Mouse (Mus musculus): Measurements from ENCODE around the gene Ccdc57.

Ccdc57 gene

DNA sequence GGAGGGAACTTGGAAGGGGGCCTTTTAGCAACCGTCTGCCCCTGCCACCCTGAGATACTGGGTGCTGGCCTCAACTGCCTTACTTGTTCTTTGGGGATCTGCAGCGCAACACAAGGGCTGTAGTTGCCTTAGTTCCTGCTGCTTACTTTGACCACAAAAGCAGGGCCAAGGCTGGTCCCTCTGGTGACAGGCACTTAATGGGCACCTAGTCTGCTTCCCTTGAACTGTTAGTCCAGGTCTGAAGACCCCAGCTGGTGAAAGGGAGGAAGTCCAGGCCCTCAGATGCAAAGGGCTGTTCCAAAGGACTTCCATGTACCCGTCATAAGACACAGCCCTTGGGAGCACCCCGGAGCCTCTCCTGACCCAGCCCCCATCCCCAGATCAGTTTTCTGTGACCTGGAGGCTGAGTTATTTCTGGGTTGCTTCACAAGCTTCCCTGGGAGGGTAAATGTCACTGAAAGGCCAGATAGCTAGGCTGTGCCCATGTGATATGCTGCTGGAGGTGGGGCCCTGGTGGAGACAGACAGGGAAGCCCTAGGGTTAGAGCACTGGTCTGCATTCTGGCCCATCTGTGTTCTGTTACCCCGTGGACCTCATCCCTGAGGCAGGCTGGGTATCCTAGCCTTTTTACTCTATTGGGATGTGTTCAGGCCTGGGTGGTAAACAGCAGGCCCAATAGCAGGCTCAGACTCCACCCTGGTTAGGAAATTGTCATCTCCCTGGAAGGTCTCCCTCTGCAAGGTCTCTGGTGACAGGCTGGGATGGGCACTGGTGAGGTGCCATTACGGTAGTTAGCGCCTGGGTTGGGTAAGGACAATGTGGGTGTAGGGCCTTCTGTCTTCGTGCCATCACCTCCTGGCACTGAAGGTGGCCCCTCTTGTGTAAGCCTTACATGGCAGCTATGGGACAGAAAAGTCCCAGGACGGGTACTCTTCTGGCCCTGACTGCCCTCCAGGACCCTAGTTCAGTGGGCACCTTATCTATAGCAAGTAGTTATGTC is 19.4 kb upstream of the Ccdc57 start:
- no peak for DNase-seq

DNA sequence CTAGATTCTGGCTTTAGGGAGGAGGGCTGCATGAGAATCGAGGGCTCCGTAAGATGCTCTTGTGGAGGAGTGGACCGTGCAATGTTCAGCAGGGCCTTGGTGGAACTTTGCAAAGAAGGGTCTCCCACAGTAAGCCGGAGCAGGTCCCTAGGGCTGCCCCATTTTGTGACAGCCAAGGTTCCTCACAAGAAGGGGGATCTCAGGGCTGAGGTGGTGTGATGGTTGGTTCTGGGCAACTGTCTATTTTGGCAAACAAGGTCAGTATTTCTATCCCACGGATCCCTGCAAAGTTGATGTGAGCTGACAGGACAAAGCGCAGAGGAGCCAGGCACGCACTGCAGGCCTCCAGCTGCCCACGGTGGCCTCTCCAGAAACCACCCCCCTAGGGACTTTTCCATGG is 18.6 kb upstream of the Ccdc57 start:
- DNase-seq, result no peak

DNA sequence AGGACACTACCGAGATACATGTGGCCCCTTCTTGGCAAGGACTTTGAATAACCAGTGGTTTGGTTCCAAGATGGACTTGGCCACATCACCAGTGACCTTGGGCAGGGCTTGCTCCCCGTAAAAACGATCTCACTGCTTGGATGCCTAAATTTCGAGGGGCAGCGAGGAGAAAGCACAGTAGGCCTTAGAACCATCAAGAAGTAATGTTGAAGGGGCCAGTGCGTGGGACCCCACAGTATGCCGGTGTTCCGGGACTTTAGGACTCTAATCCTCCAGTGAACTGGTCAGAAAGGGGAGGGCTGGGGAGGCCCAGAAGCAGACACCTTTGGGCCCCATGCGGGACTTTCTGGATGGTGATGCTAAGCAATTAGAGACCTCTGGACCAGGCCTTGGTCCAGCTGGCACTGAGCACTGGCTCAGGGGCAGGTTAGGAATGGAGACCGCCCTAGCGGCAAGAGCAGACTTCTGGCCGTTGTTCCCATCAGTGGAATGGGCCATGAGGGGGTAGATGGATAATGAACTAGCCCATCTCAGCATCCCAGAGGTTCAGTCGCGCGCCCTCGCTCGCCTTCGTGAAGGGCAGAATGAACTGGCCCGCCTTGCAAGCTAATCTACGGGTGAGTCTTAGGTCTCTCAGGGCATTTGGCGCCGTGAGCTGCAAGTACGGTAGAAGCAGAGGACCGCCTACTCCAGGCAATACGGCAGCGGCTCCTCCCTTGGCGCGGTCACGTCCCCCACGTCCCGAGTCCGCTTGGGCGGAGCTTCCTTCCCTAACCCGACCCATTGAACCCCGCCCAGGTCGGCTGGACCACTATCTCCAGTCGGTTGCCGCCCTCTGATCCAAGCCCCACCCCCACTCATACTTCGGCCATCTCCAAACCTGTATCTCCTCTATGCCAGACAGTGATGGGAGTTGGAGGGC is 17.9 kb upstream of the Ccdc57 start:
- peak; percentile 81 for DNase-seq

DNA sequence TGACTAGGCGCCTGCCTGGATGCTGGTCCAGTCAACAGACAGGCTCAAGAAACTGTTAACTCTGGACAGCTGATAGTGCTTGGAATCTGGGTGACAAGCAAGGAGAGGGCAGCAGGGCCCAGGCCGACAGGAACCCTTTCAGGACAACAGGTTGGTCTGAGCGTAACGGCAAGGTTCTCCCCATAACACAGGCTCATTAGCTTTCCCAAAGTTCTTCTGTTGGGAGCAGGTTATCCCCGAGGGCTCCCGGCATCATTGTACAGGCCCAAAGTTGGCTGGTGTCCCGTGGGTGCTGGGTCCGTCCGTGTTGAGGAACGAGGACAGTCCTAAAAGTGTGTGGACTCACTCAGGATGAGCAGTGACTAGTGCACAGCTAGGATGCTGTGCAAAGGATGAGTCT is 17.2 kb upstream of the Ccdc57 start:
- DNase-seq, result no peak

DNA sequence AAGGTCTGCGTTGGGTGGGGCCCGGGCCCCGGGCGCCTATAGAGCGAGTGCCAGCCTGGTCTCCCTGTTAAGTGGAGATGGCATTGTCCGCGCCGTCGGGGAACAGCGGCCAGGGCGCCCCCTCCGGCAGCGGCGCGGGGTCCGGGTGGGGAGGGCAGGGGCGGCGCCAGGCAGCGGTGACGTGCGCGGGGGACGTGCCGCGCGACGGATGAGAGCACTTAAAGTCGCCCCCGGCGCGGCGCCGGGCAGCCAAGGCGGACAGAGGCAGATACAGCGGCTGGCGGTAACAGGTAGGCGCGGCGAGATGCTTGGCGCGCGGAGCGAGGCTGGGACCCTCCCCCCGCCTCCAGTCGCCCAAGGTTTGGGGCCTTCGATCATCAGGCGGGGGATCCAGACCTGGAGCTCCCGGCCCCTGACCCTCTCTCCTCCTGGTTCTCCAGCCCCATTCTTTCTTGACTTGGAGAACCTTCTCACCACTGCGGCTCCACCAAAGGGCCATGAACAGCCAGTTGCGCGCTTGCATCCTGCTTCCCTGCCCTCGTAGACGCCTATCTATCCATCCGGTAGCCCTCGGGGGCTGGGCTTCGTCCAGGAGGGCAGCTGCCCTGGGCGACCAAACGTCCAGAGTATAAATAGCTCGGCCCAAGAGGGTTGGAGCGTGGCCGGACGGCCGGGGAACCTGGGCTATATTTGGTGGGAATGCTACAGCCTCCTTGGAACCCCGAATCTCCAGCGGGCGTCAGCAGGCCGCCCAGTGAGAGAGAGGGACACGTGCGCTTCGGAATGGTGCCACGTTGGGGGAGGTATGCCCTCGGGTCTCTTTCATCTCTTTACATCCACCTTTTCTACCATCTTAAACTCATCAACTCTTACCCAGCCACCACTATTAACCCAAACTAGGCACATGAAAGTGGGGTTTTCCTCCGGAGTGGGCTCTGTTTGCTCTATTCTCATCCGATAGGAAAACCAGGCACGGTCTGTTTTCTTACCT is 16.5 kb upstream of the Ccdc57 start:
- DNase-seq, result no peak

DNA sequence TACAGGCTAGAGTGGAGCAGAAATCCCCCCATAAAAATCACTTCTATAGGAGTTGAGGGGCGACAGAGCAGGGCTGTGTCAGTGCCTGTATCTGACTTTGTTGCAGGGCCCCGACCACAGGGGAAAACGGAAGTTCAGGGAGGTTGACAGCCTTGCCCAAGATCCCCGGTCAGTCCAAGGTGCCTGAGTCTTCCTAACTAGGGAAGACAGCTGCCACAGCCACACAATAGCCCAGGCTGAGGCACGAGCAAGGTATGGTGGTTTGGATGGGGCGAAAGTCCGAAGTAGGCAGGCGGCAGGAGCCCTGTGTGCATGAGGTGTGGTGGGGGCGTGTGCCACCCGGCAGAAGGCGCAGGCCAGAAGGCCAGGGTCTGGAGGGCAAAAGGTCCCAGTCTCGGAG is 15.7 kb upstream of the Ccdc57 start, which contains the start of gene Slc16a3:
TSS of gene Slc16a3 (plus strand) at position 153 of the 400 bp plus-strand sequence.
- no peak for DNase-seq

DNA sequence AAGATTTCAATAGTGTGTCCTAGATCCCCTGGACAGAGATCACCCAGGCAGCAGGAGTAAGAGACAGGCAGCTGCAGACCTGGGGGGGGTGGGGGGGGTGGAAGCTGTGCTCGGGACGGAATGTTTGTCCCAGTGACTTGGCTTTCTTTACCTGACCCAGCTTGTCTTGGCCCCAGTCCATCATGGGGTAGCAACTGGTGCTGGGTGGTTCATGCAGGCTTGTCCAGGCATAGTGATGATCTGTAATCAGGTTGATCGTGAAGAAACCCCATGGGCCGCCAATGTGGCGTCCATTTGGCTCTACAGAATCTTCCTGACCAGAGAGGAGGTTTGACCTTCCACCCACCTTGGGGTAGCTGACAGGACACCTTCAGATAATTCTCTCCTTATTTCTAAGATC is 13.3 kb upstream of the Ccdc57 start:
- no peak for DNase-seq

DNA sequence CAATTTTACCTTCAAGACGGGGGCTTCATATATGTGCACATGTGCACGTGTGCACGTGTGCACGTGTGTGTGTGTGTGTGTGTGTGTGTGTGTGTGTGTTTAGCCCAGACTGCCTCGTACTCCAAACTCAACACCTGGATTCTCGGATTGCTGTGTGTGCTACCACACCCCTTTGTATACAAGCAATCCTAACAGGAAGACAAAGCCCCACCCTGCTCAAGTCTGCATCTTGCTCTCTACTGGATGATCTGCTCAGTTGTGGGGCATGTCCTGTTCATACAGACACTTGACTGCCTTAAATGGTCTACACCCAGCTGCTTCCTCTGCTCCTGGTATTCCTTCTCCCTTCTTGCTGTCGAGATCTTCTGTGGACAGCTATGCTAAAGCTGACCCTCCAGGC is 12.6 kb upstream of the Ccdc57 start:
- no peak for DNase-seq

DNA sequence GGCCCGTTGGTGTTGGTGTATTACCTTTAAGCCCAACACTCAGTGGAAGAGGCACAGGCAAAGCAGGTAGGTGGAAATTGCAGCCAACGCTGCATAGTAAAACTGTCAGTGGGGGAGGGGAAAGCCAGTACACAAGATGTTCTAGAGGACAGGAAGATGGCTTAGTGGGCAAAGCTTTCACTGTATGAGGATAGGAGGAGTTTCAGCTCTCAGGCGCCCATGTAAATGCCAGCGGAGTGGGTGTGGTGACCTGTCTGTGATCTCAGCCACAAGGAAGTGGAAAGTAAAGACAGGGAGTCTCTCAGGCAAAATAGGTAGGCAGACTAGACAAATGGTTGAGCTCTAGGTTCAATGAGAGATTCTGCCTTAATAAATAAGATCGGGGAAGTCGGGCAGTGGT is 8.3 kb upstream of the Ccdc57 start:
- no peak for DNase-seq

DNA sequence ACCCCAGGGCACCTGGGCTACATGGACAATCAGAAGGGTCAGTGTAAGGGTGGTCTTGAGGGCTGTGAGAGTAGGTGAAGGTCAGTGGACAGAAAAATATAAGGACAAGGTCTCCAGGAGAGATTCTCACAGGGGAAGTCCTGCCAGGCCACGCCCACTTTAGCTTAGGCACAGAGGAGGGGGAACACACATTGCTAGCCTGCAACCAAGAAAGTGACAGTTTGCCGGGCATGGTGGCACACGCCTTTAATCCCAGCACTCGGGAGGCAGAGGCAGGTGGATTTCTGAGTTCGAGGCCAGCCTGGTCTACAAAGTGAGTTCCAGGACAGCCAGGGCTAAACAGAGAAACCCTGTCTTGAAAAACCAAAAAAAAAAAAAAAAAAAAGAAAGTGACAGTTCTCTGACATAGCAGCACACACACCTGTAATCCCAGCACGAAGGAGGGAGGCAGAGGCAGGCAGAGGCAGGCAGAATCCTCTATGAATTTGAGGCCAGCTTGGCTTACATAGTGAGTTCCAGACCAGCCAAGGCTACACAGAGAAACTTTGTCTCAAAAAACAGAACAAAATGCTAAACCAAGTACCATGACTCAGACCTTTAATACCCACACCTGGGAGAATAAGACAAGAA is 7.2 kb upstream of the Ccdc57 start:
- DNase-seq, result no peak

DNA sequence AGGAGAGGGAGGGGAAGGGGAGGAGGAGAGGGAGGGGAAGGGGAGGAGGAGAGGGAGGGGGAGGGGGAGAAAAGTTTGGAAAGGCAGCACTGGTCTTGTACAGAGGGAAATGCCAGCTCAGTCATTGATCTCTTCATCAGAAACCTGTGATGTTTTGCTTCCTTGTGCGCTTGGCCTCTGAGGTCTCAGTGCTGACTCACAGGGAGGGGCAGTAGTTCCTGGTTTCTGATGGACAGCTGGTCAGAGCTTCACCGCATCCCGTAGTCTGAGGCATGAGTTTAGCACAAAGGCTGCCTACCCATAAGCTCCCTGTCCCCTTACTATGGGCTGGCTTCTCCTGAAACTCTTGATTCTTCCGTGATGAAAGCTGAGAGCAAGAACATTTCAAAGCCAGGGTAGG is 6.1 kb upstream of the Ccdc57 start:
- DNase-seq, result no peak

DNA sequence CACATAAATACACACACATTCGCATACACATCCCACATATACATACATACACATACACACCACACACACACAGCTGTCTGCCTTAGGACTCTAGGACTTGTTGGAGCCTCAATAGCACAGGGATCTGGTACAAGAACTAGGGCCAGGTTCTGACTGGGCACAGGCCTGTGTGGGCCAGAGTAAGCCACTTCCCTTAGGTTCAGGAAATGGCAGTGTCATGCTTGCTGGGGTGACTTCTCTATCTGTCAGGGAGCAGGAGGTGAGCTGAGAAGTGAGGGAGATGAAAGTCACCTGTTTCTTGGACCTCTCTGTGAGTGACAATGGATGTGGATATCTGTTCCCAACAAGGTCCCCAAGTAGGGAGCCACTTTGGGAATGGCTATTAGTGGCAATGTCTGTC is 5.3 kb upstream of the Ccdc57 start:
- no peak for DNase-seq

DNA sequence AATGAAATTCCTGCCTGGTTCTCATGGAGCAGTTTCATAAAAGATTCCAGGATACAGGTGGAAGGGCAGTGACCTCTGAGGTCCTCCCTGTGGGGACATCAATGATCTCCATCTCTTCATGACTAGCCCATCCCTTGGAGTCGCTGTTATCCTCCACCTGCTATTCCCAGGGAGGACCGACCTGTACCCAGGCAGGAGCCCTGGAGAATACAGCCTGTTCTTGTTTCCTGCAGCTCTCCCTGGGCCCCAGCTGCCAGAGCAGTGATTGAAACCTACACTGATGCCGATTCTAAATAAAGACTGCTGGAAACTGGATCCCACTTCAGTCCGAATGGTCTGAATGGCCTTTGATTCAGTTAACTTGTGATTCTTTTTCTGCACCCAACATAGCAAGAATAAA is 1.2 kb downstream of the Ccdc57 start:
- DNase-seq, result no peak

DNA sequence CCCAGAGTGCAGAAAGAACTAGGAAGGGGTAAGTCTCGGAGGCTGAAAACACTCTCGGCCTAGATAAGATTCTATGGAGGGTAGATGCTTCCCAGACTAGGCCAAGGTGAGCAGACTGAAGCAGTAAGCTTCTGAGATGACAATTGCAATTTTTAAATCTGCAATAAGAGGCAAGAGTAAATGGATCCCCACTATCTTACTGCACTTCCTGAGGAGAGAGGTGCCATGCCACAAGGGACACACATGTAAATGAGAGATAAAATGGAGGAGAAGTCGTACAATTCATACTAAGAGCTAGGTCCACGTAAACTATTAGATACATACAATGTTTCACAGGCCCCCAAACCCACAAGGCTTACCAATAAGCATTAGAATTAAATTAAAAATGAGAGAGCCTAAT is 4.2 kb downstream of the Ccdc57 start:
- DNase-seq, result no peak

DNA sequence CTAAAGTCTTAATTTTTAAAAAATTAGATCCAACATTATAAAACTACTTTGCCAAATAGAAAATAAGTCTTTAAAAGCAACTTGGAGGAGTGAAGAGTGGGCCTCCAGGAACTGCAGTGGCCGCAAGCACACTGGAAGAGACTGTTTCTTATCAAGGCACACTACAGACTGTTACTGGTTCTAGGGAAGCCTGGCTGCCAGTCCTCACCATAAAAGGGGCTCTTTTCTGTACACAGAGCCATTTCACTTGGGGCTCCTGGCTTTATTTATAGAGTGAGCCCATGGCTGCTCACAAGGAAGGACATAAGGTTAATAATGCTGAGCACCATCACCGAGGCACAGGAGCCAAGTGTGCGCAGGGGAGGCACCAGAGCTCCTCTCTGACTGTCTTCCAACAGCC is 10.1 kb downstream of the Ccdc57 start:
- no peak for DNase-seq

DNA sequence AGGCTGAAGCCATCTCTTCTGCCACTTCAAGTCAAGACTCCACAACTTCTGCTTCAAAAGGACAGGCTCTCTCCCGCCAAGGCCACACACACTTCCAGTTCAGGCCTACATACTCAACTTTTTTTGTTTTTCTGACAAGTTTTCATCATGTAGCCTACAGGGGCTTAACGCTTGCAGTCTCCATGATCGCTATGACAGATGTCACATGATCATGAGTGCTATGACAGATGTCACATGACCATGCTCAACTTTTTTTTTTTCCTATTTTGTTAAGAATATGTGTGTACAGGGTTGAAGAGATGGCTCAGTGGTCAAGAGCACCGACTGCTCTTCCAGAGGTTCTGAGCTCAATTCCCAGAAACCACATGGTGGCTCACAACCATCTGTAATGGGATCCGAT is 14.9 kb downstream of the Ccdc57 start:
- DNase-seq, result no peak

DNA sequence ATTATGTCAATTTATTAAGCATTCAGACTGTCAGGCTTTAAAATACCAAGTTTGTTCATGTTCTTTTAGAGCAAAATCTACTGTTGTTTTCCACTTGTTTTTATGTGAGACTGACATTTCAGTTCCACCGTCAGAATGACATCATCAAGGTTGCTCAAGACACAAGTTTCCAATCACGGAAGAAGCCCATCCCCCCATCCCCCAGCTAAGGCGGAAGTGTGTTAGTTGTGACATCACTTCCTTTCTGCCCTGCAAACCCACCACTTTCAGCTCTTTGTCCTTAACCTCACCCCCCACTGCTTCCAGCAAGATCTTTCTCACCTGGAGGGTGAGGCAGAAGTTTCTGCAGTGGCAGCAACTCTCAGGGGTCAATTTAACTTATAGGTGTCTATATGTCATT is 16.2 kb downstream of the Ccdc57 start:
- no peak for DNase-seq

DNA sequence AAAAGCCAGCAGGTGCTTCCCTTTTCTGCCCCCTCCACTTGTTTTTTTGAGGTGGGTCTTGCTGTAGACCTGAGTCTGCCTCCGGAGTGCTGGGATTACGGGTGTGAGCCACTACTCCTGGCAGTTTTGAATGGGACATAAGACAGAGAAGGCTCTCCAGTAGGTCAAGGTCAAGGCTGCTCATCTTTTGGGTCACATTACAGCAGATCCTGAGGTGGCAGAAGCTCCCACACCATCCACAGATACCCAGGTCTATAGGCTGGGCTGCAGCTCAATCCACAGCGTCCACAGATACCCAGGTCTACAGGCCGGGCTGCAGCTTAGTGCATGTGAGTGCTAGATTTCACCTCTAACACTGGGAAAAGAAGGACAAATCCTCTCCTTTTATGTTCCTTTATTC is 18.9 kb downstream of the Ccdc57 start:
- DNase-seq, result no peak

DNA sequence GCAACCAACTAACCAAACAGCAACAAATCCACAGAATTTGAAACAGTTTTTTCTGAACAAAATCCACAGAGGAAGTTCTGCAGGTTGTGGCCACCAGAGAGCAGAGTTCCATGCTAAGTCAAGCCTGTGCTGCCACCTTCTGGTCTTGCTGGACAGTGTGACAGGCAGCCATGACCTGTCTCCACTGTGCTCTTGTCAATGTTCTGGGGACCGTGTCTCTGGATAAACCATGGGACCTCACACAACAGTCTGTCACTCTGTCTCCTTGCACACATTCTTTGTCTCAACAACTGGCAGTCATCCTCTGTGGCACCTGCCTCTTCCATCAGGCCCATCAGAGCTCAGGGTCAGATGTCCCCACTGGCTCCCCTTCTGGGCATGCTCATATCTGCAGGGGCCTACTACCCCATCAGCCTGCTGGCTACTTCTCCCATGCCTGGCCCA is 27.2 kb downstream of the Ccdc57 start:
- peak; percentile 60 for DNase-seq

DNA sequence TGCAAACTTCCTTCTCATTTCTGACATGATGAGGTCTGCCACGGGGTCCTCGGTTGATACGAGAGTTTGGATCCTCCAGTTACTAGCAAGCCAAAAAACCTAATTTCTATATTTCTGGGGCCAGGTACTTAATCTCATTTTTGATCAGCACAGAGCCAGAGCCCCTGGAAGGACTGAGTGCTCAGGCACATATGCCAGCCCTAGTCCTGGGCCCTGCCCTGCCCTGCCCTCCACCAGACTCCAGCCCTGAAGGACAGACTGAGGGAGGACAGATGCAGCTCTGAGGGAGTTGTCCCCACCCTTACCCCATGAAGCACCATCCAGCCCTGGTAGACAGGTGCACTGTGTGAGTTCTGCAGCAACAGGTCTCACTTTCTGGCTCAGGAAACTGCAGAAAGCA is 28.1 kb downstream of the Ccdc57 start:
- DNase-seq, result no peak

DNA sequence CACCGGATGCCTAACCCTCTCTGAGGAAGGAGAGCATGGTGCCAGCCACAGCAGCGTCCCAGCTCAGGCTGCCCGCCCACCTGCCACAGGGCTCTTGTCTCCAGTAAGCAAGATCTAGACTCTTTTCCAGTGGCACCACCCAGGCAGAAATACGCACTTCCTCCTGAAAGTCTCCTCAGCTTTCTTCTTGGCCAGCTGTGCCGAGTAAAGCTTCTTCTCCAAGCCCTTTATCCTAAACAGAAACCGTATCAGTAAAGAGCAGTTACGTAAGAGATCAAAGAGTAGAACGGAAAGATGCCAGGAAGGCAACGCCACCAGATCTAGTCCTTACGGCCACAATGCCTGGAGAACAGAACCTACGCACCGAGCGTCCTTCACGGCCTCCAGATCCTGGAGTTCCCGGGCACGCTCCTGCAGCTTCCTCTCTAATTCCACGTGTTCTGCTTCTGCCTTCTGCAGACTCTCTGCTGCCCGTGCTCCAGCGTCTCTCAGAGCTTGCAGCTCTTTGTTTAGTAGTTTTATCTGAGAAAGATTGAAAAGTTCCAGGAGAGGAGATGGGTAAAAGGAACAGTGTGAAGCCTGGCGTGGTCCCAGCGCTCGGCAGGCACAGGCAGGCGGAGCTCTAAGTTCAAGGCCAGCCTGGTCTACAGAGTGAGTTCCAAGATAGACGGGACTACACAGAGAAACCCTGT is 29.4 kb downstream of the Ccdc57 start:
- no peak for DNase-seq
